Mouse (Mus musculus): ENCODE measurements around the gene Kat2a.

DNA sequence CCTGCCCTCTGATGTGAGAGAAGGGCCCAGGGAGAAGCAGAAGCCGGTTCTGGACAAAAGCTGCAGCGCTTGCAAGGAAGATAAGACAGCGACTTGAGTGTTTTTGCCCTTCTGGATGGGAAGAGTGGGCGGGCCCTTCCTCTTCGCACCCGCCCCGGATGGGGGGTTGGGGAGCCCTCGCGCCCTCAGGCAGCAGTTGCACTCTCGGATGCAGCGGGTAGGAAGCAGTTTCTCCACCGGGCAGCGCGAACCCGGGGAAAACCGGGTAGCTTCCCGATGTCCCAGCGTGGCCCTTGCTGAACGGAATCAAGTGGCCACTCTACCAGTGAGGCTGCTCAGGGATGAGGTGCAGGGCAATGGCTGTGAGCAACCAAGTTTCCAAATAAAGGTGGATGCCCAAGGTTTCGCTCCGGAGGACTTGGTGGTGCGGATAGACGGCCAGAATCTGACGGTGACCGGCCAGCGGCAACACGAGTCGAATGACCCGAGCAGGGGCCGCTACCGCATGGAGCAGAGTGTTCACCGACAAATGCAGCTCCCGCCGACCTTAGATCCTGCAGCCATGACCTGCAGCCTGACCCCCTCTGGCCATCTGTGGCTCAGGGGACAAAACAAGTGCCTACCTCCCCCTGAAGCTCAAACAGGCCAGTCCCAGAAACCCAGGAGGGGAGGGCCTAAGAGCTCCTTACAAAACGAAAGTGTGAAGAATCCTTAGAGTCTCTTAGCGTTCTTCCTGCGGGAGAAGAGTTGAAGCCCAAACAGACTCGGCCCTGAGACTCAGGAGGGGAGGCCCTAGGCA lies 1.7 kb upstream of the Kat2a start, which contains the start of gene Hspb9:
- peak; percentile 52; the same call in 1 of the 2 replicates for TF ChIP-seq POLR2A (IDR thresholded peaks at IDR 0.05; ENCODE audit: insufficient read depth, low read depth, low read length)
- no peak for TF ChIP-seq CTCF (IDR thresholded peaks at IDR 0.05; ENCODE audit: insufficient read depth, low read depth, low read length)

All from olfactory bulb, adult 2 months (tissue).